Mouse (Mus musculus): ENCODE measurements around the gene Shd. TPM values are rescaled to one million over a fixed set of nuclear protein-coding genes. Genes with fewer than 3 reads are reported as not detected.
A peak's percentile ranks its signal among the peaks of the same experiment; 100 is the strongest.

The Shd gene
- total and polyA plus RNA-seq, 2 experiments, result 0.35 TPM; not detected in 1

DNA sequence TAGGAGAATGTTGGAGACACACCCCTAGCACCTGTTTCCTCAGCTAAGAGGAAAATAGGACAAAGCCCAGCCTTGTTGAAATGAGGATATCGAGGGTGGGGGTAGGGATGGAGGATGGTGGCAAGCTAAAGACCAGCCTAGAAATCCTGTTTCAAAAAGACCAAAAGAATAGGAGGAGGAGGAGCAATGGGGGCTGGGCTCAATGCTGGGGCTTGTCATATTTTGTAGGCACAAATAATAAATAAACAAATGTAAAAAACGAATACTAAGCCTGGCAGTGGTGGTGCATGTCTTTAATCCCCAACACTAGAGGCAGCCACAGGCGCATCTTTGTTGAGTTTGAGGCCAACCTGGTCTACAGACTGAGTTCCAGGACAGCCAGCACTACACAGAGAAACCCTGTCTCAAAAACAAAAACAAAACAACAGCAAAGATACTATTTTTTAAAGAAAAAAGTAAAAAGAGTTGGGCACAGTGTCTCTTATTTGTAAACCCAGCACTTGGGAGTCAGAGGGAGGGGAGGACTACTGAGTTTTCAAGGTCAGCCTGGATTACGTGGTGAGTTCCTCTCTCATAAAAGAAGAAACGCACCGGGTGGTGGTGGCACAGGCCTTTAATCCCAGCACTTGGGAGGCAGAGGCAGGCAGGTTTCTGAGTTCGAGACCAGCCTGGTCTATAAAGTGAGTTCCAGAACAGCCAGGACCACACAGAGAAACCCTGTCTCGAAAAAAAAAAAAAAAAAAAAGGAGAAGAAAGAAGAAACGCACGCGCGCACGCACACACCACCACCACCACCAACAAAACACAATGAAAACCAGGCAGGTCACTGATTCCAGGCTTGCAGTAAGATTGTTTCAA is 12.3 kb upstream of the Shd start:
- no peak for TF ChIP-seq CTCF (IDR thresholded peaks at IDR 0.05; ENCODE audit: low read depth, low read length)
- TF ChIP-seq POLR2A (IDR thresholded peaks at IDR 0.05; ENCODE audit: extremely low read depth, insufficient read depth, low read length), result no peak
- Histone ChIP-seq H3K27ac (replicated peaks; ENCODE audit: insufficient read depth, low read depth, low read length) (no peak overlapping the region), H3K27me3 (ENCODE audit: control insufficient read depth, insufficient read depth, low read length) (no peaks in the 10 kb centered on the region), H3K4me3 (ENCODE audit: insufficient read depth, low read depth, low read length) (no peak overlapping the region), H3K9ac (ENCODE audit: low read depth, low read length) (peak overlapping the region; percentile 21; the same call in 1 of the 2 replicates), H3K4me1 (ENCODE audit: control insufficient read depth, insufficient read depth, low read length) (peaks cover 9% of the 10 kb centered on the region), H3K36me3 (ENCODE audit: control insufficient read depth, insufficient read depth, low read length) (no peaks in the 10 kb centered on the region), H3K79me2 (ENCODE audit: control insufficient read depth, insufficient read depth, low read length) (no peaks in the 10 kb centered on the region)
- DNase-seq (ENCODE audit: extremely low read depth, low read depth, low spot score), result no peak
- 83% methylated on average over 13 of the region's 13 CpGs for WGBS

DNA sequence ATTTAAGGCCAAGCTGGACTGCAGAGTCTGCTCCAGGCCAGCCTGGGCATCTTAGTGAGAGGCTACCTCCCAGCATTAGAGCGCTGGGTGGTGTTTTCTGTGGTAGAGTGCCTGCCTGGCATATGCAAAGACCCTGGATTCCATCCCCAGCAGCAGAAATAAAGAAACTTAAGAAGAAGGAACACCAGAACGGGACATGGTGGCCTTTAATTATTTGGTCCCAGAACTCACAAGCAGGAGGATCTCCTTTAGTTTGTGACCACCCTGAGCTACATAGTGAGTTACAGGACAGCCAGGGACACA is 11.7 kb upstream of the Shd start:
- no peaks in the 10 kb centered on the region for H3K27me3 ChIP-seq (ENCODE audit: control insufficient read depth, insufficient read depth, low read length)
- TF ChIP-seq CTCF (IDR thresholded peaks at IDR 0.05; ENCODE audit: low read depth, low read length), result no peak
- TF ChIP-seq POLR2A (IDR thresholded peaks at IDR 0.05; ENCODE audit: extremely low read depth, insufficient read depth, low read length), result no peak
- DNase-seq (ENCODE audit: extremely low read depth, low read depth, low spot score), result no peak
- peak overlapping the region; percentile 21; the same call in 1 of the 2 replicates for H3K9ac ChIP-seq (ENCODE audit: low read depth, low read length)
- H3K4me3 ChIP-seq (ENCODE audit: insufficient read depth, low read depth, low read length), result peak overlapping the region; percentile 19
- no peak overlapping the region for H3K27ac ChIP-seq (replicated peaks; ENCODE audit: insufficient read depth, low read depth, low read length)
- H3K79me2 ChIP-seq (ENCODE audit: control insufficient read depth, insufficient read depth, low read length), result no peaks in the 10 kb centered on the region
- H3K36me3 ChIP-seq (ENCODE audit: control insufficient read depth, insufficient read depth, low read length), result no peaks in the 10 kb centered on the region
- 36% methylated on average over 2 of the region's 2 CpGs for WGBS
- H3K4me1 ChIP-seq (ENCODE audit: control insufficient read depth, insufficient read depth, low read length), result peaks cover 10% of the 10 kb centered on the region

DNA sequence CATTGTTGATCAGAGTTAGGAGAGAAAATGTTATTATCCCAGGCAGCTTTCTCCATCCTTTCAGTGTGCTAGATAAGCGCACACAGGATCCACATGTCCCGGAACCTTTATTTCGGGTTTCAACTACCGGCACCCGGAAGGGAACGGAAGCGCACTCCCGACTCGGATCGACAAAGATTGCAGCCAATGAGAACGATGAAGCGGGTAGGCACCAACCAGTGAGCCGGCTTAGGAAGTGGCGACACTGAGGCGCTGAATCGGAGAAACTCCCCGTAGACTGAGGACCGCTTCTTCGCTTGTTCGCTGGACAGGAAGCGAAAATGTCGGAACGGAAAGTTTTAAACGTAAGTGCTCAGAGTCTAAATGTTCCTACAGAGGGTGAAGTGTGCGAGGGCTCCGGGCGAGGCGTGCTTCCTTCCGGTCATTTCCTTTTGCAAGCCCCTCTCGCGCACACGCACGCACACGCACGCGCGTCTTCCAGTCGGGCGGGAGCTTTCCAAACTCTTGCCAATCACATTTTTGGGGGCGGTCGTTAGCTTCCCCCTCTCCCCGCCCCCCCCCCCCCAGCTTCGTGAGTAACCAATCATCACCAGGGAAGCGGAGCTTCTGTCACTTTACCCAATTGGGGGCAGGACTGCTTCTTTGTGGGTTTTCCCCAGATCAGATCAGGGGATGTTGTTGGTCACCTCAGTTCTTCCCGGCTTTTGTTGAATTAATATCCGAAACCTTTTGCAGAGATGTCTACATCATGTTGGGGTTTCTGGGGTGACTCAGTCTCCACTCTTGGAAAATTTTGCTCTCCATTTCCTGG is 11.1 kb upstream of the Shd start, which contains the start of gene Yju2:
TSS of gene Yju2 (plus strand) at position 182 of the 811 bp plus-strand sequence.
- Histone ChIP-seq H3K79me2 (ENCODE audit: control insufficient read depth, insufficient read depth, low read length) (no peaks in the 10 kb centered on the region), H3K4me3 (ENCODE audit: insufficient read depth, low read depth, low read length) (peak within 1 kb of the TSS; percentile 84), H3K4me1 (ENCODE audit: control insufficient read depth, insufficient read depth, low read length) (peaks cover 10% of the 10 kb centered on the region), H3K27ac (replicated peaks; ENCODE audit: insufficient read depth, low read depth, low read length) (peak within 1 kb of the TSS; percentile 94), H3K9ac (ENCODE audit: low read depth, low read length) (peak within 1 kb of the TSS; percentile 78), H3K36me3 (ENCODE audit: control insufficient read depth, insufficient read depth, low read length) (no peaks in the 10 kb centered on the region), H3K27me3 (ENCODE audit: control insufficient read depth, insufficient read depth, low read length) (no peaks in the 10 kb centered on the region)
- WGBS, result under 1% methylated on average over 45 of the region's 46 CpGs
- DNase-seq (ENCODE audit: extremely low read depth, low read depth, low spot score), result peak; percentile 93
- TF ChIP-seq POLR2A (IDR thresholded peaks at IDR 0.05; ENCODE audit: extremely low read depth, insufficient read depth, low read length) (peak; percentile 39), CTCF (IDR thresholded peaks at IDR 0.05; ENCODE audit: low read depth, low read length) (no peak)

DNA sequence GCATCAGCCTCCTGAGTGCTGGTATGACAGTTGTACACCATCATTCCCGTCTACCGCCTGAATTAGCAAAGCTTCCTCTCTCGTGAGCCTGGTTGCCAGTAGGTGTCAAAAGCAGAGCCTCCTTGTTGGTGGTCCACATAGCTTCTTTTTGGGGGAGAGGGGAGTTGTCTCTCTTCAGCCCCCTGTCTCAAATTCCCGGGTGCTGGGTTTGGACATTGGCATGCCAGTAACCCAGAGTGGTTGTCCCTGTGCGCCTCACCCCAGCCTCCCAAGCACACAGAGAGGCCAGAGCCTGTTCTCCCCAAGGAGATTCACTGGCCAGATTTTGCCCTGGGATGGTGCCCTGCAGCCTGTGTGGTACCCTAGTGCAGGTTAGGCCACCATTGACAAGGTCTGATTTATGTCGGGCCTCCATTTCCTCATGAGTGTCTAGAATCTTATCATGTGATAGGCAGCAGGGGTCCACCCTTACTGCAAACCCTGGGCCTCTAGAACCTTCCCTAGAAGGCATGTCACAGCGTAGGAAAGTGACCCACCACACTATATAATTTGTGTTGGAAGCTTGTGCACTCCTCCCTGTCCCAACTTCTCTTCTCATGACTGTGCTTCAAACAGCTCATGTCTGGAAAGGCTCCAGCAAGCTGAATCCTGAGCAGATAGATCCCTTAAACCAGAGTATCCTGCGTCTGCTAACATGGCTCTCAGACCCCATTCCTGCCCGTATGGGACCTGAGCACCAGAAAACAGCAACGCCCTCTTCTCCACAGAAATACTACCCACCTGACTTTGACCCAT is 10.1 kb upstream of the Shd start:
- Histone ChIP-seq H3K27ac (replicated peaks; ENCODE audit: insufficient read depth, low read depth, low read length) (no peak overlapping the region), H3K9ac (ENCODE audit: low read depth, low read length) (no peak overlapping the region), H3K27me3 (ENCODE audit: control insufficient read depth, insufficient read depth, low read length) (no peaks in the 10 kb centered on the region), H3K36me3 (ENCODE audit: control insufficient read depth, insufficient read depth, low read length) (no peaks in the 10 kb centered on the region), H3K4me1 (ENCODE audit: control insufficient read depth, insufficient read depth, low read length) (peaks cover 10% of the 10 kb centered on the region), H3K79me2 (ENCODE audit: control insufficient read depth, insufficient read depth, low read length) (no peaks in the 10 kb centered on the region), H3K4me3 (ENCODE audit: insufficient read depth, low read depth, low read length) (no peak overlapping the region)
- WGBS, result 79% methylated on average over 10 of the region's 10 CpGs
- no peak for DNase-seq (ENCODE audit: extremely low read depth, low read depth, low spot score)
- no peak for TF ChIP-seq POLR2A (IDR thresholded peaks at IDR 0.05; ENCODE audit: extremely low read depth, insufficient read depth, low read length)
- no peak for TF ChIP-seq CTCF (IDR thresholded peaks at IDR 0.05; ENCODE audit: low read depth, low read length)

- Histone ChIP-seq H3K79me2 (ENCODE audit: control insufficient read depth, insufficient read depth, low read length) (no peaks in the 10 kb centered on the region), H3K4me3 (ENCODE audit: insufficient read depth, low read depth, low read length) (no peak overlapping the region), H3K9ac (ENCODE audit: low read depth, low read length) (no peak overlapping the region), H3K27ac (replicated peaks; ENCODE audit: insufficient read depth, low read depth, low read length) (no peak overlapping the region), H3K27me3 (ENCODE audit: control insufficient read depth, insufficient read depth, low read length) (no peaks in the 10 kb centered on the region), H3K36me3 (ENCODE audit: control insufficient read depth, insufficient read depth, low read length) (no peaks in the 10 kb centered on the region), H3K4me1 (ENCODE audit: control insufficient read depth, insufficient read depth, low read length) (peaks cover 10% of the 10 kb centered on the region)
- TF ChIP-seq CTCF (IDR thresholded peaks at IDR 0.05; ENCODE audit: low read depth, low read length) (no peak), POLR2A (IDR thresholded peaks at IDR 0.05; ENCODE audit: extremely low read depth, insufficient read depth, low read length) (no peak)
- no peak for DNase-seq (ENCODE audit: extremely low read depth, low read depth, low spot score)
Observed at GRCm38 (mm10) chr17:55960791-55961190, 9.5 kb upstream of the Shd start.

Measured in liver, adult 2 months (tissue).